Mouse (Mus musculus) cerebral cortex, adult 2 months (tissue): ENCODE data around the gene Lmbr1l.

ENCODE experiments used
- WGBS: fragments of 180-500 bp; shearing (Covaris S2); methylation state at CpG from one replicate; pipeline ENCODE4 v1.1.7; 2018; 5-methylcytosine and 5-hydroxymethylcytosine counted together

The Lmbr1l gene

DNA sequence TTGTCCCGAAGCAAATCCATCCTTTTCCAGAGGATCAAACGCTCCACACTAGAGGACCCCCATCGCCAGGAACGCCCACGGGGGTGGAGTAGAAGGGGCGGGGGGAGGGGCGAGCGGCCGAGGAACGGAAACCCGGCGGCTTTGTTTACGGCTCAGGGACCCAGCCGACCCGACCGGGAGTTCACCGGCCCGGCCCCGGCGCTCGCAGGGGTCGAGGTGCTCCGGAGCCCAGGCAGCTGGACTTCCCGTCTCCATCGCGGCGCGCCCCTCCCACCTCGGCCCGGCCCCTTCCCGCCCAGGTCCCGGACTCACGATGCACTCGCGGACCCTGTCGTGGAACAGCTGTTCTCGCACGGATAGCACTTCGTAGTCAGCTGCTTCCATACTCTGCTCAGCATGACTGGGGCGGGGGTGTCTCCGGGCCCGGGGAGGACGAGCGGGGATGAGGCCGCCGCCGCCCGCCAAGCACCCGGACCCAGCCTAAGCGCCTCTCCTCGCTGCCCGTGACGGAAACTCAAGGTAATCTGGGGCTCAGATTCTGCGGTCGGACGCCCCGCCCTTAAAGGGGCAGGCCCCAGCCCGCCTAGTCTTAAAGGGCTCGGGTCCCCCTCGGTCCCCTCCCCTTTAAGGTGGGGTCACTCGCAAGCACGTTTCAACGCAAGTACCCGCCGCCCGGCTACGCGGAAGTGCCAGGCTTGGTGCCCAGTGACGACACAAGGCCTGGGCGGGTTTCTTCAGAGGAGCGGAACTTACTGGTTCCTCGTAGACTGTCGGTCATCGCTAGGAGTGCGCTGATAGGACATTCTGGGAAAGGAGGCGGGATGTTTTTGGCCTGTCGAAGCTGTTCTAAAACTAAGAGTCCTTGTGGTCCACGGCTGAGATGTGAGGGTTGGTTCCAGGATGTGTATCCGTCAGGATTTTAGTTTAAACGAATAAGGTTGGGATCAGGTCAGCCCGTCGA lies at the start of gene Lmbr1l:
Gene Lmbr1l (minus strand): TSS at position 694 of the 961 bp plus-strand sequence.
- WGBS = under 1% methylated on average over 82 of the region's 82 CpGs

DNA sequence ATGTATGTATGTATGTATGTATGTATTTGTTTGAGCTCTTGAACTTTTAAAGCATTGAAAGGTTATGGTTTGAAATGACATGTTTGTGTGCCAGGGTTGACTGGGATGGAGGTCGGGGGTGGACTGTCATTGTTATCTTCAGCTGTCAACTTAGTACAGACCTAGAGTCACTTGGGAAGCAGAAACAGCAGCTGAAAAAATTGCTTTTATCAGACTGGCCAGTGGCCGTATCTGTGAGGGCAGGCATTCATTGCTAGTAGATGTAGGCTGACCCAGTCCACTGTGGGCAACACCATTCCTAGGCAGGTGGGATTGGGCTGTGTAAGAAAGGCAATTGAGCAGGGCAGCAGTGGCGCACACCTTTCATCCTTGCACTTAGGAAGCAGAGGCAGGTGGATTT lies 41.5 kb upstream of the Lmbr1l start:
- WGBS = 93% methylated on average over 3 of the region's 3 CpGs

- WGBS = 92% methylated on average over 4 of the region's 4 CpGs
Measured at GRCm38 (mm10) chr15:98958901-98959420, 40.9 kb upstream of the Lmbr1l start.

GRCm38 (mm10) chr15:98957475-98957874 lies 39.4 kb upstream of the Lmbr1l start:
- 50% methylated on average over 5 of the region's 5 CpGs for WGBS

DNA sequence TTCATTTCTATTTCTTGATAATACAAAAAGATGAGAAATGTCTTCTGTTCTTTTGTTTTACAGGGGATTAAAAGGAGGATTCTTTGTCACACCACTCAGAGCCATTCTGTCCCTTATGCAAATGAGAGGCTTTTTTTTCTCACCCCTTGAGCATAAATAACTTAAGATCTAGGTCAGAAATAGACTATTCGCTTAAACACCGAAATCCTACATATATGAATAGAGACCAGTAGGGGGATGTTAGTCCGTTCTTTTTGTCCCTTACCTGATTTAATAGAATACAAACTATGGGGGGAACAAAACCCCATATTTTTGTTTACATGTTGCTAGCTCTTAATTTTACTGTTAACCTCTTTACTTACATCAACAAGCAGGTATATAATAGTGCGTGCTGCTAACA lies 38.0 kb upstream of the Lmbr1l start:
- WGBS = 59% methylated on average over 4 of the region's 4 CpGs

DNA sequence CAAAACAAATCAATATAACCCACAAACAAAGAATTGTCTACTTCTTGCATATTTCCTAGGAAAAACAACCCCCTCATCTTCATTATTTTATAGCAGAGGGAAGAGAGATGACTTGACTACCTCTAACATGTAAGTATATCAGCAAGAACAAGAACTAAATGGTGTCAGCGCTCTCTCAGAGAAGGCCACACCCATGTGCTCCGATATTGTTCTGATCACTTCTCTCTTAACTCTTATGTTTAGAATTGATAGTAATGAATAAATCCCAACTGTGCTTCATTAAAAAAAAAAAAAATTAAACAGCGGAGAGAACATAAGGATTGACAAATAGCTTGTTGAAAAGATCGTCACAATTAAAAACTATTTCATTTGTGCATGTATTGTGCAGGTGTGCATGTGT lies 37.3 kb upstream of the Lmbr1l start:
- WGBS = 37% methylated on average over 4 of the region's 4 CpGs

DNA sequence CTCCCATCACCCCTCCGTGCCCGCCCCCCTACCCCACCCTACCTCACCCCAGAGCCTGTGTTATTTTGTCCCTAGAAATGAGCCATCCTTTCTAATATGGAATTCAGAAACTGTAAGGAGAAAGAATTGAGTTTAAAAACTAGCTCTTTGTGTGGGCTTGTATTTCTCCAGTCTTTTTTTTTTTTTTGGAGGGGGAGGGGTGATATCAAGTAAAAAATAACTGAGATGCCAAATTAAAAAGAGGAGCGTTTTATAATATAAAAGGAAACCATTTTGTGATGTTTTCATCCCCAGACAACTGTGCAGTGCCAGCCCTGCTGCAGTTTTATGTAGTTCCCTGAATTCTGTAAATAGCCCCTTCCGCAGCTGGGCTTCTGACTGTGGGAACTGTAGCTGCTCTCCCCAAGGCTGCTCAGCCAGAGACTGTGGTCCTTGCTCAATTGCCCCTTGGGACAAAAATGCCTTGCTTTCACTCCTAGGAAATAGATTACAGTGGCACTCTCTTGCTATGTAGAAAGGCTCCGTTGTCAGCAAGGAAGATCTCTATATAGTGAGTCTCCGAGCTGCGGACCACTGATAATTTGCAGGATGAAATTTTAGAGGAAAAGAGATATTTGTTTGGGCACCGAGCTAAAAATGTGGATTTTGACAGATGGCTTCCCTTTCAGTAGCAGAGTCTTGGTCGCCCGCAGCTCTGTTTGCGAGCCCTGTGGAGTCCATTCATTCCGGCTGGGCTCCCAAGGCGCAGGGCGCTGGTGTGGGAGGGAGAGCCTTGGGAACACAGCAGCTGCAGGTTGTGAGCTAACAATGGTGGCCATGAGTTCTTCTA lies 36.6 kb upstream of the Lmbr1l start:
- 13% methylated on average over 14 of the region's 14 CpGs for WGBS

- WGBS = 2% methylated on average over 28 of the region's 28 CpGs
Measured at GRCm38 (mm10) chr15:98953401-98954356, 35.6 kb upstream of the Lmbr1l start, which contains the start of the genes Gm49450 and Tuba1a. Gm49450 (minus strand) TSS chr15:98953551. Tuba1a (minus strand) TSS chr15:98953703.

DNA sequence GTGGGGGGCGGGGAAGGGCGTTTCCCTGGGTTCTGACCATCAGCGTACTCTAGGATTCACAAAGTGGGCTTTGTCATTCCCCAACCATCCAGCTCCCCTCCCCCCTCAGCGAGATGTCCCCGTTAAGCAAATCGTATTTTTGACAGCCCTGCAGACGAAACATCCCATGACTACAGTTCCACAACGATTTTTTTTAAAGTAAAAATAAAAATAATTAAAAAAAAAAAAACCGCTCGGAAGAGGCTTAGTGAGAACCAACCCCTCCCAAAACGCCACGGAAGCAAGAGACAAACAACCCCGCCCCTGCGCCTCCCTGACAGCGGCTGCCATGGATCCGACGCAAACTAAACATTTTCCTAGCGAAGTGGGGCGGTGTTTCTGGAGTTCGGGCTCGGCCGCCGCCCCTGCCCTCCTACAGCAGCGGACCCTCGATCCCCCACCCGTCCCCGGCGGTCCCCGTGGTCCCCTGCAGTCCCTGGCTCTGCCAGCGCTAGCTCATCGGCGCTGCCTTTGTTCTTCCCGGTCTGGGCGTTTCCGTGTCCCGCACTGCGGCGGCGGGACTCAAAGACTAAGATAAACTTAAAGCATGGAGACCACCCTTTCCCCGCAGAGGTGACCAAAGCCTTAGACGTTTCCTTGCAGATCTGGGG lies 34.8 kb upstream of the Lmbr1l start:
- under 1% methylated on average over 41 of the region's 41 CpGs for WGBS

DNA sequence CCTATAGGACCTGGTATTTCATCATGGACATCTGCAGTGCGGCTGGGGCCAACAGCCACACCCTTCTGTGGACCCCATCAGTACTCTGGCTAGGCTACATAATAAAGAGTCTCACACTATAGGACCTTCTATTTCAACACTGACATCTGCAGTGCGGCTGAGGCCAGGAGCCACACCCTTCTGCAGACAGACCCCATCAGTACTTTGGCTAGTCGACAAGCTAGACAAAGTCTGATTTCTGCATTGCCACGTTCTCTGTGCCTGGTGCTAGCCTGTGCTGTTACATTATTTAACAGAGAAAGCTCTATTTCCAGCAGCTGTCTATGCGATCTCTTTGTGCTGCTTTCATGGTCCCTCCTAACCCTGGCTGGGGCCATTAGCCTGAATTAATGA lies 34.0 kb upstream of the Lmbr1l start:
- 6% methylated on average over 5 of the region's 5 CpGs for WGBS

DNA sequence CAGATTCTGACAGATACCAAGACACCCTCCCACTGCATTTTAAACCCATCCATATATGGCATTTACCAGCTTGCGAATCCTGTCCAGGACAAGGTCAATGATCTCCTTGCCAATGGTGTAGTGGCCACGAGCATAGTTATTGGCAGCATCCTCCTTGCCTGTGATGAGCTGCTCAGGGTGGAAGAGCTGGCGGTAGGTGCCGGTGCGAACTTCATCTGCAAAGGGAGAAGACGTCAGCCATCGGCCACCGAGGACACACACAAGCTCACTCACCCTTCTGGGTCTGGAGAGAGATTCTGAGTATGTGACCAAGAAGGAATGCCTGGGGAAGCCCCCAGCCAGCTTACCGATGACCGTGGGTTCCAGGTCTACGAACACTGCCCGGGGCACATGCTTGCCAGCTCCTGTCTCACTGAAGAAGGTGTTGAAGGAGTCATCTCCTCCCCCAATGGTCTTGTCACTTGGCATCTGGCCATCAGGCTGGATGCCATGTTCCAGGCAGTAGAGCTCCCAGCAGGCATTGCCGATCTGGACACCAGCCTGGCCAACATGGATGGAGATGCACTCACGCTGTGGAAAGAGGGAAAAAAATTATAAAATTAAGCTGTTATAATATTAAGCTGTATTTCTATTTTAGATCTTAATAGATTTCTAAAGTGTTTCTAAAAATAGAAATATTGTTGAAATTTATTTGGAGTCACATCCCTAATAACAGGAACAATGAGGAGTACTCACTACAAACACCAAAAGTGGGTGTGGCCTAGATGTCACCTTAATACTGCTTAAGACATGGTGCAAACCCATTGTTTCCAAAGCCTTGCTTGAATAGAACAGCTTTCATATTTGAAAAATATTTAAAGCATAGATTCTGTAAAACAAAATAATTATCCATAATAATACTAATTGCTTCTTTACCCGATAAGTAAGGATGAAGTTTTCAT lies 33.4 kb upstream of the Lmbr1l start:
- 24% methylated on average over 11 of the region's 15 CpGs for WGBS

- WGBS = 38% methylated on average over 3 of the region's 3 CpGs
Measured at GRCm38 (mm10) chr15:98949607-98949892, 31.5 kb upstream of the Lmbr1l start.

- WGBS = 31% methylated on average over 6 of the region's 6 CpGs
Measured at GRCm38 (mm10) chr15:98948857-98949606, 31.0 kb upstream of the Lmbr1l start.

DNA sequence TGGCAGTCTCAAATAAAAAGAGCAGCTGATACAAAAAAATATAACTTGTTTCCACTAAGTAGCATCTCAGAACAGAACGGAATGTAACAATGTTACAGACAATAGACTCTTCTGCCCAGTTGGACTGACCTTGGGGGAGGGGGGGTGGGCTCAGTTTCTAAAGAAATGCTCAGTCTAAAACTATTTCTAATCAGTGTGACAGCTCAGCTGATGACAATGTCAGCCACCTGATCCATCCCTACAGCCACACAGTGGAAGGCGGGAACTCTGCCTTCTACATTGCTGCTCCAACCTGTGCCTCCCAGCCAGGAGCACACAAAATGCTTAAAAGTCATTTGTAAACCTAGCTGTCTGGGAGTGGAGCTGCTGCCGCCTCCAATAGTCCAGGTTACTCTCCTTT lies 29.9 kb upstream of the Lmbr1l start:
- 57% methylated on average over 3 of the region's 3 CpGs for WGBS

- WGBS = 86% methylated on average over 4 of the region's 4 CpGs
Measured at GRCm38 (mm10) chr15:98943133-98943532, 25.1 kb upstream of the Lmbr1l start.

- 63% methylated on average over 4 of the region's 4 CpGs for WGBS
Measured at GRCm38 (mm10) chr15:98942081-98942480, 24.1 kb upstream of the Lmbr1l start.

DNA sequence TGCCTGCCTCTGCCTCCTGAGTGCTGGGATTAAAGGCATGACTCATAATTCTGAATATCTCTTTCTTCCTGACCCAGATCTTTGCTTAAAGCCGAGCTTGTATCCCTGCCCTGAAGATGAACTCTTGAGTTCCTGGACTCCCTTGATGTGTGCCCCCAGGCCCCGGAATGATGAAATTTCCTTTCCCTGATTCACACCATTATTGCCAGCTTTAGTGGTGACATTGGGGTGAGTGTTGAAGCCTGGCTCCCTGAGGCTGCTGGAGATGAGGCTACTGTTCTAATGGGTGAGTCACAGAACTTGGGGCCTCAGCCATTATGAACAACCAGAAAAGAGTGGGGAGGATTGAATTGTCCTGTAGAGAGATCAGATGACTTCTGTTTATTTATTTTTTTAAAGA lies 23.5 kb upstream of the Lmbr1l start:
- 71% methylated on average over 2 of the region's 2 CpGs for WGBS

DNA sequence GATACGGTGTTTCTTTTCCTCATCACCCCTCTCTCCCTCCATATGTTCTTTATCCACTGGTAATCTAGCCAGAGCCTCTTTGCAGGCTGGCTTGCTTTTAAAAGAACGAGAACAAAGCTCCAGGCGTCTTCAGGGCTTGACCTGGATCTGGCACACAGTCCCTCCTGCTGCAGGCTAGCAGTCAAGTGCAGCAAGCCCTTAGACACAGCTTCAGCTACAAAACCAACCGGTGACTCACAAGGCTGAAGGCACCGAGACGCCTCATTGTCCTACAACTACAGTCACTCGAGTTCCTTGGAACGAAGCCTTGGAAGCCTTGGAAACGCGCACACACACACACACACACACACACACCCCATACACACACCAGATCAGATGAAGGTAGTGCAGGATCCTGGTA lies 22.8 kb upstream of the Lmbr1l start:
- WGBS = 52% methylated on average over 10 of the region's 10 CpGs
